ENCODE assay signal across 23 mouse cellular contexts in the genomic region with DNA sequence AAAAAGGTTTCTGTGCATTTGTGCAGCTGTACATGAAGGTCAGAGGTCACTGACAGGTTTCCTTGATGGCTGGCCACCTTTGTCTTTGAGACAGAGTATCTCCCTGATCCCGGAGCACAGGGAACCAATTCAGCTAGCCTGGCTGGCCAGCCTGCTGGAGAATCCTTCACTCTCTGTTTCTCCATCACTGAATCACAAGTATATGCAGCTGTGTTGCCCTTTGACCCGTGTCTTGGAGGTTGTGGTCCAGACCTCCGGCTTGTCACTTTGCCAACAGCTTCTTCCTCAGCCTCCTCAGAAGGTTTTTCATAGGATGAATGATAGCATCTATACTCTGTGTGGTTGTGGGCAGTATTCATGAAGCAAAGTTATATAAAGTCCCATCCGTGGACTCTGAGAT. TPM values are rescaled to one million over a fixed set of nuclear protein-coding genes. Genes with fewer than 3 reads are reported as not detected.
"Had no signal": no experiment of that assay in that cellular context is flagged by ENCODE, and none has a peak within 500 bp of the region (broad histone marks: within the 10 kb centered on the region; RNA-seq: fewer than 3 reads in every experiment).

No protein-coding gene starts in this region.

- H3K4me2 ChIP-seq: neural tube, embryonic 15.5 days; stomach, embryonic 15.5 days had no signal

- DNase-seq: retina, postnatal 1 day; right cerebral cortex, adult 18-20 months; right cerebral cortex, postnatal 14 days; right cerebral cortex, postnatal 25 days; right cerebral cortex, postnatal 4 days; spleen, adult 18-20 months; thymus, adult 18-20 months; thymus, adult 2 months; thymus, postnatal 14 days; thymus, postnatal 25 days; thymus, postnatal 36 days; thymus, postnatal 4 days had no signal

- H3K4me3 ChIP-seq: neural tube, embryonic 15.5 days; stomach, embryonic 15.5 days had no signal

- H3K4me1 ChIP-seq: neural tube, embryonic 15.5 days; stomach, embryonic 15.5 days had no signal

- H3K9me3 ChIP-seq: neural tube, embryonic 15.5 days; stomach, embryonic 15.5 days had no signal

- H3K27ac ChIP-seq: neural tube, embryonic 15.5 days; stomach, embryonic 15.5 days; stomach, postnatal 0 days had no signal

- H3K36me3 ChIP-seq: neural tube, embryonic 15.5 days; stomach, embryonic 15.5 days had no signal

- H3K9ac ChIP-seq: neural tube, embryonic 15.5 days; stomach, embryonic 15.5 days had no signal

RNA-seq across cellular contexts. Expression of gene Gm5089, which starts 52.2 kb away (rescaled TPM):
- total RNA-seq: neutrophil, adult 5-6 weeks had no signal
- polyA plus RNA-seq: small intestine, adult 2 months; spleen, adult 2 months; stomach, embryonic 14.5 days; stomach, embryonic 15.5 days; stomach, embryonic 16.5 days; stomach, postnatal 0 days; testis, adult 2 months; thymus, adult 2 months; thymus, postnatal 0 days; urinary bladder, adult 2 months had no signal
